Mouse (Mus musculus): ENCODE measurements around the gene Espn.

Espn gene

GRCm38 (mm10) chr4:152146033-152146827, 5.9 kb downstream of the Espn start:
- no peak for DNase-seq (ENCODE audit: low read depth)

GRCm38 (mm10) chr4:152145473-152145872, 6.7 kb downstream of the Espn start:
- no peak for DNase-seq (ENCODE audit: low read depth)

GRCm38 (mm10) chr4:152143632-152144031, 8.5 kb downstream of the Espn start:
- DNase-seq (ENCODE audit: low read depth): no peak

- no peak for DNase-seq (ENCODE audit: low read depth)
Measured at GRCm38 (mm10) chr4:152141521-152142135, 10.5 kb downstream of the Espn start.

GRCm38 (mm10) chr4:152140441-152140840, 11.7 kb downstream of the Espn start:
- no peak for DNase-seq (ENCODE audit: low read depth)

GRCm38 (mm10) chr4:152138497-152139260, 13.5 kb downstream of the Espn start:
- DNase-seq (ENCODE audit: low read depth): peak; percentile 70

GRCm38 (mm10) chr4:152136876-152137250, 15.3 kb downstream of the Espn start:
- no peak for DNase-seq (ENCODE audit: low read depth)

- no peak for DNase-seq (ENCODE audit: low read depth)
Measured at GRCm38 (mm10) chr4:152136112-152136875, 15.9 kb downstream of the Espn start.

GRCm38 (mm10) chr4:152135363-152135762, 16.8 kb downstream of the Espn start:
- no peak for DNase-seq (ENCODE audit: low read depth)

GRCm38 (mm10) chr4:152134507-152134906, 17.7 kb downstream of the Espn start:
- DNase-seq (ENCODE audit: low read depth): peak; percentile 62

GRCm38 (mm10) chr4:152133213-152133612, 19.0 kb downstream of the Espn start:
- DNase-seq (ENCODE audit: low read depth): no peak

GRCm38 (mm10) chr4:152132772-152133169, 19.4 kb downstream of the Espn start:
- DNase-seq (ENCODE audit: low read depth): no peak

GRCm38 (mm10) chr4:152131809-152132771, 20.1 kb downstream of the Espn start:
- no peak for DNase-seq (ENCODE audit: low read depth)

GRCm38 (mm10) chr4:152130771-152131653, 21.2 kb downstream of the Espn start:
- no peak for DNase-seq (ENCODE audit: low read depth)

- DNase-seq (ENCODE audit: low read depth): no peak
Measured at GRCm38 (mm10) chr4:152129395-152129930, 22.7 kb downstream of the Espn start.

GRCm38 (mm10) chr4:152128784-152129183, 23.4 kb downstream of the Espn start:
- no peak for DNase-seq (ENCODE audit: low read depth)

- no peak for DNase-seq (ENCODE audit: low read depth)
Measured at GRCm38 (mm10) chr4:152127884-152128283, 24.3 kb downstream of the Espn start.

GRCm38 (mm10) chr4:152126026-152126920, 25.9 kb downstream of the Espn start:
- DNase-seq (ENCODE audit: low read depth): no peak
